Mouse (Mus musculus) MEL (cell line): ENCODE measurements around the gene Gale. TPM values are rescaled to one million over a fixed set of nuclear protein-coding genes. Genes with fewer than 3 reads are reported as not detected.

Source experiments
- DNase-seq: peaks from one replicate; pipeline ENCODE4 v3.0.0; 2011; ENCODE audit warnings: low read depth, low spot score
- H3K27ac ChIP-seq: 2 replicates; pipeline ENCODE4 v1.5.1; 2012; ENCODE audit warnings: low read depth, mild to moderate bottlenecking, control low read depth, low read length, moderate library complexity; ENCODE audit not compliant: control insufficient read depth
- H3K27me3 ChIP-seq, 2 experiments: fragments of 150-350 bp in 1 of 2; sonication (generic) in 1 of 2; 2 replicates each; pipeline ENCODE4 v1.6.1; 2012; ENCODE audit warnings: low read length in 2 of 2, mild to moderate bottlenecking in 2 of 2, improper control_type of control experiment in 1 of 2, moderate library complexity in 1 of 2; ENCODE audit not compliant: insufficient read depth in 2 of 2, control insufficient read depth in 1 of 2
- H3K36me3 ChIP-seq, 2 experiments: 2 replicates each; pipeline ENCODE4 v1.6.1; 2012 to 2014; ENCODE audit warnings: low read length in 2 of 2, improper control_type of control experiment in 1 of 2, inconsistent platforms in 1 of 2, mild to moderate bottlenecking in 1 of 2; ENCODE audit not compliant: insufficient read depth in 2 of 2, control insufficient read depth in 1 of 2
- H3K4me1 ChIP-seq, 2 experiments: fragments of 150-350 bp in 1 of 2; sonication (generic) in 1 of 2; 2 replicates each; pipeline ENCODE4 v1.6.1; 2012; ENCODE audit warnings: low read length in 2 of 2, improper control_type of control experiment in 1 of 2, mild to moderate bottlenecking in 1 of 2; ENCODE audit not compliant: insufficient read depth in 2 of 2, control insufficient read depth in 1 of 2
- H3K4me3 ChIP-seq, 2 experiments: fragments of 150-350 bp in 1 of 2; sonication (generic) in 1 of 2; 2 replicates each; pipeline ENCODE4 v1.5.1; 2012; ENCODE audit warnings: low read depth in 2 of 2, low read length in 2 of 2, mild to moderate bottlenecking in 2 of 2, moderate library complexity in 2 of 2, control low read depth in 1 of 2, improper control_type of control experiment in 1 of 2; ENCODE audit not compliant: control insufficient read depth in 1 of 2, insufficient read depth in 1 of 2
- H3K79me2 ChIP-seq: 2 replicates; pipeline ENCODE4 v1.6.1; 2012; ENCODE audit warnings: mild to moderate bottlenecking, low read length, moderate library complexity; ENCODE audit not compliant: control insufficient read depth, poor library complexity, insufficient read depth
- H3K9ac ChIP-seq: 2 replicates; pipeline ENCODE4 v1.6.1; 2012; ENCODE audit warnings: low read depth, mild to moderate bottlenecking, control low read depth, low read length, moderate library complexity; ENCODE audit not compliant: control insufficient read depth, poor library complexity, severe bottlenecking
- H3K9me3 ChIP-seq: fragments of 150-350 bp; sonication (generic); replicated peaks from 2 replicates; pipeline ENCODE4 v1.6.1; 2012; ENCODE audit warnings: mild to moderate bottlenecking, low read length, improper control_type of control experiment, moderate library complexity; ENCODE audit not compliant: insufficient read depth
- BHLHE40 ChIP-seq: IDR thresholded peaks from 2 replicates; pipeline ENCODE4 v1.6.1; 2012; ENCODE audit warnings: low read depth, mild to moderate bottlenecking, inconsistent platforms, low read length, improper control_type of control experiment, borderline replicate concordance
- CHD2 ChIP-seq: IDR thresholded peaks from 2 replicates; pipeline ENCODE4 v1.6.1; 2011; ENCODE audit warnings: low read length, improper control_type of control experiment
- CTCF ChIP-seq, 3 experiments: IDR thresholded peaks in 2 of 3; conservative IDR thresholded peaks in 1 of 3; 2 replicates each; pipeline ENCODE4 v1.5.1; 2011 to 2012; ENCODE audit warnings: low read length in 3 of 3, low read depth in 2 of 3, mild to moderate bottlenecking in 2 of 3, improper control_type of control experiment in 1 of 3, inconsistent platforms in 1 of 3, mixed read lengths in 1 of 3, moderate library complexity in 1 of 3; ENCODE audit not compliant: control insufficient read depth in 1 of 3, insufficient read depth in 1 of 3, poor library complexity in 1 of 3, severe bottlenecking in 1 of 3
- ELF1 ChIP-seq: IDR thresholded peaks from 2 replicates; pipeline ENCODE4 v1.6.1; 2014; ENCODE audit warnings: low read depth, mild to moderate bottlenecking, inconsistent platforms, low read length, improper control_type of control experiment, moderate library complexity
- EP300 ChIP-seq, 2 experiments: IDR thresholded peaks; 2 replicates each; pipeline ENCODE4 v1.6.1; 2011; ENCODE audit warnings: improper control_type of control experiment in 2 of 2, low read length in 2 of 2, low read depth in 1 of 2, mild to moderate bottlenecking in 1 of 2
- ETS1 ChIP-seq: IDR thresholded peaks from 2 replicates; pipeline ENCODE4 v1.6.1; 2012; ENCODE audit warnings: low read depth, mild to moderate bottlenecking, inconsistent platforms, low read length, improper control_type of control experiment, moderate library complexity
- GATA1 ChIP-seq: IDR thresholded peaks from 2 replicates; pipeline ENCODE4 v1.6.1; 2011; ENCODE audit warnings: low read depth, low read length, improper control_type of control experiment
- HCFC1 ChIP-seq: IDR thresholded peaks from 2 replicates; pipeline ENCODE4 v1.6.1; 2012; ENCODE audit warnings: low read depth, mild to moderate bottlenecking, inconsistent platforms, low read length, improper control_type of control experiment, moderate library complexity
- JUND ChIP-seq: IDR thresholded peaks from 2 replicates; pipeline ENCODE4 v1.6.1; 2011; ENCODE audit warnings: low read depth, mild to moderate bottlenecking, improper control_type of control experiment, low read length
- KAT2A ChIP-seq: conservative IDR thresholded peaks from 2 replicates; pipeline ENCODE4 v1.6.1; 2012; ENCODE audit warnings: low read depth, low read length, improper control_type of control experiment, inconsistent platforms
- MAX ChIP-seq: IDR thresholded peaks from 2 replicates; pipeline ENCODE4 v1.6.1; 2011; ENCODE audit warnings: low read length, improper control_type of control experiment
- MAZ ChIP-seq: IDR thresholded peaks from 2 replicates; pipeline ENCODE4 v1.6.1; 2012; ENCODE audit warnings: low read depth, mild to moderate bottlenecking, inconsistent platforms, low read length, improper control_type of control experiment
- MXI1 ChIP-seq: IDR thresholded peaks from 2 replicates; pipeline ENCODE4 v1.6.1; 2011; ENCODE audit warnings: mild to moderate bottlenecking, low read depth, low read length, improper control_type of control experiment
- MYB ChIP-seq: IDR thresholded peaks from 2 replicates; pipeline ENCODE4 v1.6.1; 2011; ENCODE audit warnings: mild to moderate bottlenecking, low read depth, low read length, improper control_type of control experiment
- MYC ChIP-seq: IDR thresholded peaks from 2 replicates; pipeline ENCODE4 v1.6.1; 2011; ENCODE audit warnings: low read depth, mild to moderate bottlenecking, low read length, improper control_type of control experiment, moderate library complexity
- NELFE ChIP-seq: IDR thresholded peaks from 2 replicates; pipeline ENCODE4 v1.6.1; 2011; ENCODE audit warnings: low read depth, low read length, improper control_type of control experiment
- NRF1 ChIP-seq: IDR thresholded peaks from 2 replicates; pipeline ENCODE4 v1.6.1; 2014; ENCODE audit warnings: low read depth, mild to moderate bottlenecking, inconsistent platforms, low read length, improper control_type of control experiment, moderate library complexity; ENCODE audit not compliant: poor library complexity, insufficient read depth, severe bottlenecking
- POLR2A ChIP-seq, 2 experiments: IDR thresholded peaks; 2 replicates each; pipeline ENCODE4 v1.6.1; 2011 to 2012; ENCODE audit warnings: low read length in 2 of 2, mild to moderate bottlenecking in 2 of 2, control low read depth in 1 of 2, improper control_type of control experiment in 1 of 2, low read depth in 1 of 2, moderate library complexity in 1 of 2; ENCODE audit not compliant: control insufficient read depth in 1 of 2, insufficient read depth in 1 of 2, poor library complexity in 1 of 2
- POLR2AphosphoS2 ChIP-seq: IDR thresholded peaks from 2 replicates; pipeline ENCODE4 v1.6.1; 2011; ENCODE audit warnings: low read length, improper control_type of control experiment
- RAD21 ChIP-seq: IDR thresholded peaks from 2 replicates; pipeline ENCODE4 v1.6.1; 2011; ENCODE audit warnings: mild to moderate bottlenecking, low read depth, low read length, improper control_type of control experiment
- RCOR1 ChIP-seq: IDR thresholded peaks from 2 replicates; pipeline ENCODE4 v1.6.1; 2012; ENCODE audit warnings: low read depth, mild to moderate bottlenecking, inconsistent platforms, low read length, improper control_type of control experiment
- SIN3A ChIP-seq: IDR thresholded peaks from 2 replicates; pipeline ENCODE4 v1.6.1; 2012; ENCODE audit warnings: low read length, improper control_type of control experiment, inconsistent platforms
- SMC3 ChIP-seq: IDR thresholded peaks from 2 replicates; pipeline ENCODE4 v1.6.1; 2011; ENCODE audit warnings: low read depth, low read length, improper control_type of control experiment
- TAL1 ChIP-seq: IDR thresholded peaks from 2 replicates; pipeline ENCODE4 v1.6.1; 2012; ENCODE audit warnings: mild to moderate bottlenecking, inconsistent platforms, low read length, moderate library complexity, mixed read lengths
- TBP ChIP-seq: IDR thresholded peaks from 2 replicates; pipeline ENCODE4 v1.8.0; 2011; ENCODE audit warnings: low read depth, low read length, improper control_type of control experiment
- TCF12 ChIP-seq: IDR thresholded peaks from 2 replicates; pipeline ENCODE4 v1.6.1; 2014; ENCODE audit warnings: low read depth, mild to moderate bottlenecking, inconsistent platforms, low read length, improper control_type of control experiment, moderate library complexity
- UBTF ChIP-seq: IDR thresholded peaks from 2 replicates; pipeline ENCODE4 v1.6.1; 2012; ENCODE audit warnings: low read depth, mild to moderate bottlenecking, inconsistent platforms, low read length, improper control_type of control experiment, moderate library complexity, borderline replicate concordance; ENCODE audit not compliant: insufficient read depth
- USF1 ChIP-seq: IDR thresholded peaks from 2 replicates; pipeline ENCODE4 v1.6.1; 2014; ENCODE audit warnings: low read depth, mild to moderate bottlenecking, inconsistent platforms, low read length, improper control_type of control experiment, moderate library complexity
- ZC3H11A ChIP-seq: IDR thresholded peaks from 2 replicates; pipeline ENCODE4 v1.6.1; 2012; ENCODE audit warnings: low read depth, mild to moderate bottlenecking, inconsistent platforms, low read length, improper control_type of control experiment
- ZKSCAN1 ChIP-seq: IDR thresholded peaks from 2 replicates; pipeline ENCODE4 v1.6.1; 2012; ENCODE audit warnings: low read depth, mild to moderate bottlenecking, inconsistent platforms, low read length, improper control_type of control experiment, moderate library complexity
- ZMIZ1 ChIP-seq: IDR thresholded peaks from 2 replicates; pipeline ENCODE4 v1.6.1; 2012; ENCODE audit warnings: low read depth, mild to moderate bottlenecking, inconsistent platforms, low read length, improper control_type of control experiment, moderate library complexity
- ZNF384 ChIP-seq: IDR thresholded peaks from 2 replicates; pipeline ENCODE4 v1.6.1; 2012; ENCODE audit warnings: low read depth, mild to moderate bottlenecking, inconsistent platforms, low read length, improper control_type of control experiment
- polyA plus RNA-seq, 2 experiments: library from polyadenylated mRNA; stranded (reverse) in 1 of 2; unstranded in 1 of 2; fragments of >175 nt in 1 of 2; fragments of >200 nt in 1 of 2; gene quantifications; 2 replicates each; pipeline versions ENCODE4 v1.2.1 to v1.2.4; 2012; ENCODE audit warnings: low replicate concordance in 2 of 2, low read depth in 1 of 2; ENCODE audit not compliant: insufficient read length in 2 of 2, insufficient read depth in 1 of 2, missing spikeins in 1 of 2
- total RNA-seq: library from RNA; depleted of rRNA; stranded (reverse); fragments of 300-350 nt; gene quantifications from 2 replicates; pipeline ENCODE4 v1.2.3, GENCODE M21; 2012

Gene Gale
- total and polyA plus RNA-seq, 3 experiments, result 24.5 to 31.2 TPM; not detected in 1

GRCm38 (mm10) chr4:135920304-135921241, 43.0 kb upstream of the Gale start, which contains the start of gene Fuca1:
Gene Fuca1 (plus strand): TSS chr4:135920735.
- peak within 1 kb of the TSS; percentile 90 for H3K27ac ChIP-seq
- peak; percentile 98 for DNase-seq
- H3K4me1 ChIP-seq, result peaks cover 7 to 30% of the 10 kb centered on the region in 2 experiments
- peak; percentile 36; the same call in 1 of the 2 replicates for TF ChIP-seq MAX
- TF ChIP-seq JUND, result no peak
- no peak for TF ChIP-seq ETS1
- peak; percentile 70; the same call in 1 of the 2 replicates for TF ChIP-seq TBP
- TF ChIP-seq GATA1, result no peak
- peak; percentile 56; the same call in 1 of the 2 replicates for TF ChIP-seq SIN3A
- TF ChIP-seq HCFC1, result peak; percentile 74
- no peak; the same call in 1 of the 2 replicates for TF ChIP-seq CHD2
- TF ChIP-seq BHLHE40, result no peak
- TF ChIP-seq TAL1, result no peak
- TF ChIP-seq ZKSCAN1, result no peak
- peak; percentile 33; the same call in 1 of the 2 replicates for TF ChIP-seq RCOR1
- peak; percentile 73 for TF ChIP-seq NELFE
- no peak for TF ChIP-seq MYB
- TF ChIP-seq ZNF384, result no peak; the same call in 1 of the 2 replicates
- peak; percentile 19; the same call in 1 of the 2 replicates for TF ChIP-seq ZC3H11A
- peak; percentile 8; the same call in 1 of the 2 replicates for TF ChIP-seq USF1
- TF ChIP-seq MAZ, result peak; percentile 35
- TF ChIP-seq ELF1, result peak; percentile 89
- TF ChIP-seq UBTF, result 0 out of 2 replicates have a peak, but pooled peaks have one; percentile 30
- peak; percentile 63 for TF ChIP-seq SMC3
- TF ChIP-seq MXI1, result peak; percentile 52; the same call in 1 of the 2 replicates
- peak; percentile 90 for TF ChIP-seq ZMIZ1
- TF ChIP-seq CTCF (IDR thresholded peaks at IDR 0.05 in 2 of 3, conservative IDR thresholded peaks at IDR 0.05 in 1 of 3; ENCODE audit: control insufficient read depth in 1 of 3, insufficient read depth in 1 of 3, low read depth in 2 of 3, low read length in 3 of 3, poor library complexity in 1 of 3, severe bottlenecking in 1 of 3), result peak in 2 of 3 experiments; percentile 68 to 92
- TF ChIP-seq TCF12, result peak; percentile 26; the same call in 1 of the 2 replicates
- TF ChIP-seq MYC, result no peak
- TF ChIP-seq POLR2A (IDR thresholded peaks at IDR 0.05; ENCODE audit: control insufficient read depth in 1 of 2, insufficient read depth in 1 of 2, low read depth in 1 of 2, low read length in 2 of 2, poor library complexity in 1 of 2), result peak; percentile 62 to 80; a peak in 3 of 4 replicates
- peak; percentile 25 for TF ChIP-seq RAD21
- peak; percentile 90 for TF ChIP-seq POLR2AphosphoS2
- peak; percentile 39; the same call in 1 of the 2 replicates for TF ChIP-seq KAT2A
- peak; percentile 84 for TF ChIP-seq NRF1
- TF ChIP-seq EP300 (IDR thresholded peaks at IDR 0.05; ENCODE audit: low read depth in 1 of 2, low read length in 2 of 2), result peak in 1 of 2 experiments; percentile 4; a peak in 1 of 4 replicates
- peak within 1 kb of the TSS; percentile 77 to 98 for H3K4me3 ChIP-seq
- H3K79me2 ChIP-seq, result peaks cover 11% of the 10 kb centered on the region
- peak within 1 kb of the TSS; percentile 91 for H3K9ac ChIP-seq
- peaks cover 0 to 22% of the 10 kb centered on the region in 2 experiments; a peak in 2 of 4 replicates for H3K36me3 ChIP-seq
- H3K9me3 ChIP-seq, result no peaks in the 10 kb centered on the region
- no peaks in the 10 kb centered on the region for H3K27me3 ChIP-seq
